7 mouse cellular contexts compared by ENCODE assay signal in genomic region chr5:34168950-34169891, GRCm38 (mm10). TPM values are rescaled to one million over a fixed set of nuclear protein-coding genes. Genes with fewer than 3 reads are reported as not detected.
DNase-seq lines count a peak whose midpoint lies in the region; ATAC-seq and TF ChIP-seq lines count a peak whose summit lies in the region.

Poln (minus strand) TSS chr5:34169448.
Haus3 (minus strand) TSS chr5:34169527.

- peak; percentile 99 for ATAC-seq in intestine, postnatal 0 days
- ATAC-seq in midbrain, embryonic 12.5 days (ENCODE audit: low FRiP score, low read depth): peak; percentile 100

- peak within 1 kb of the TSS; percentile 70 for H3K4me2 ChIP-seq in intestine, postnatal 0 days (replicated peaks; ENCODE audit: low read depth)
- H3K4me2 ChIP-seq in midbrain, embryonic 12.5 days (replicated peaks): peak within 1 kb of the TSS; percentile 64

- H3K27me3 ChIP-seq in embryonic facial prominence, embryonic 10.5 days (replicated peaks; ENCODE audit: low read depth, poor library complexity, severe bottlenecking): no peaks in the 10 kb centered on the region
- H3K27me3 ChIP-seq in intestine, postnatal 0 days (replicated peaks; ENCODE audit: control insufficient read depth, insufficient read depth, low read length): no peaks in the 10 kb centered on the region
- H3K27me3 ChIP-seq in midbrain, embryonic 12.5 days: no peaks in the 10 kb centered on the region
- no peaks in the 10 kb centered on the region for H3K27me3 ChIP-seq in small intestine, adult 2 months (ENCODE audit: control insufficient read depth, insufficient read depth, low read length)

- H3K27ac ChIP-seq in embryonic facial prominence, embryonic 10.5 days (replicated peaks): peak within 1 kb of the TSS; percentile 91
- peak within 1 kb of the TSS; percentile 78 for H3K27ac ChIP-seq in intestine, postnatal 0 days (ENCODE audit: low read depth, low read length)
- peak within 1 kb of the TSS; percentile 93 for H3K27ac ChIP-seq in midbrain, embryonic 12.5 days (replicated peaks)
- H3K27ac ChIP-seq in small intestine, adult 2 months (ENCODE audit: insufficient read depth, low read depth, low read length): peak within 1 kb of the TSS; percentile 81

- H3K36me3 ChIP-seq in embryonic facial prominence, embryonic 10.5 days (replicated peaks): peaks cover 31% of the 10 kb centered on the region
- peaks cover 10% of the 10 kb centered on the region; the same call in 1 of the 2 replicates for H3K36me3 ChIP-seq in intestine, postnatal 0 days (ENCODE audit: control insufficient read depth, insufficient read depth)
- H3K36me3 ChIP-seq in midbrain, embryonic 12.5 days: peaks cover 15% of the 10 kb centered on the region; the same call in 1 of the 2 replicates
- H3K36me3 ChIP-seq in small intestine, adult 2 months (ENCODE audit: control insufficient read depth, insufficient read depth, low read length): peaks cover 6% of the 10 kb centered on the region; the same call in 1 of the 2 replicates

- intact Hi-C loops in left cerebral cortex, postnatal 4 days (cut with DNase I): loop anchor here (10.0 kb wide), 1 partner anchor 174 kb away; the partner anchor contains the start of gene Nat8l

- H3K9ac ChIP-seq in intestine, postnatal 0 days (ENCODE audit: low read depth, low read length): peak within 1 kb of the TSS; percentile 75
- peak within 1 kb of the TSS; percentile 79 for H3K9ac ChIP-seq in midbrain, embryonic 12.5 days (replicated peaks)

- TF ChIP-seq CTCF in intestine, postnatal 0 days (IDR thresholded peaks at IDR 0.05; ENCODE audit: low read depth): peak; percentile 50
- TF ChIP-seq CTCF in small intestine, adult 2 months (IDR thresholded peaks at IDR 0.05; ENCODE audit: extremely low read depth, insufficient read length, insufficient replicate concordance, low read depth, low read length): peak; percentile 15; the same call in 1 of the 2 replicates

- TF ChIP-seq POLR2A in small intestine, adult 2 months (IDR thresholded peaks at IDR 0.05; ENCODE audit: low read depth, low read length): peak; percentile 69

- peak within 1 kb of the TSS; percentile 82 for H3K4me3 ChIP-seq in embryonic facial prominence, embryonic 10.5 days
- H3K4me3 ChIP-seq in intestine, postnatal 0 days (ENCODE audit: low read depth, low read length): peak within 1 kb of the TSS; percentile 77
- H3K4me3 ChIP-seq in midbrain, embryonic 12.5 days: peak within 1 kb of the TSS; percentile 67
- H3K4me3 ChIP-seq in small intestine, adult 2 months (ENCODE audit: low read depth, low read length): peak within 1 kb of the TSS; percentile 95

- peaks cover 28% of the 10 kb centered on the region for H3K4me1 ChIP-seq in embryonic facial prominence, embryonic 10.5 days
- no peaks in the 10 kb centered on the region; the same call in 1 of the 2 replicates for H3K4me1 ChIP-seq in intestine, postnatal 0 days (replicated peaks; ENCODE audit: control insufficient read depth, insufficient read depth, low read length)
- H3K4me1 ChIP-seq in midbrain, embryonic 12.5 days: peaks cover 21% of the 10 kb centered on the region
- H3K4me1 ChIP-seq in small intestine, adult 2 months (ENCODE audit: control insufficient read depth, insufficient read depth, insufficient read length, low read length): no peaks in the 10 kb centered on the region

- H3K9me3 ChIP-seq in embryonic facial prominence, embryonic 10.5 days: no peaks in the 10 kb centered on the region
- H3K9me3 ChIP-seq in intestine, postnatal 0 days (ENCODE audit: control insufficient read depth): no peaks in the 10 kb centered on the region
- no peaks in the 10 kb centered on the region for H3K9me3 ChIP-seq in midbrain, embryonic 12.5 days

- DNase-seq in adrenal gland, postnatal 10 days: peak; percentile 98
- DNase-seq in embryonic facial prominence, embryonic 10.5 days (ENCODE audit: low spot score): peak; percentile 99
- peak; percentile 68 for DNase-seq in gonadal fat pad, adult 2 months (ENCODE audit: low read depth)
- DNase-seq in left cerebral cortex, postnatal 4 days: peak; percentile 99

- under 1% methylated on average over 57 of the region's 57 CpGs for WGBS in embryonic facial prominence, embryonic 10.5 days
- WGBS in intestine, postnatal 0 days: under 1% methylated on average over 57 of the region's 57 CpGs
- WGBS in midbrain, embryonic 12.5 days: under 1% methylated on average over 57 of the region's 57 CpGs
- under 1% methylated on average over 57 of the region's 57 CpGs for WGBS in small intestine, adult 2 months

RNA-seq across cellular contexts. Expression of gene Poln, which starts in this region (rescaled TPM):
- total RNA-seq in adrenal gland, postnatal 10 days (2021): 10 to 100 TPM; 37.3 to 40.0 TPM
- polyA plus RNA-seq in embryonic facial prominence, embryonic 10.5 days (2016; fragmentation: Nextera tagmentation; extraction: Ambion mirVana): 0.67 and 0.69 TPM in 2 replicates
- polyA plus RNA-seq in gonadal fat pad, adult 2 months (2012; rRNA removed): 6.0 and 20.3 TPM in 2 replicates
- 0.41 TPM in 1 of 2 replicates, not detected in the other for polyA plus RNA-seq in intestine, postnatal 0 days (2015; fragmentation: Nextera tagmentation; extraction: Ambion mirVana)
- total RNA-seq in left cerebral cortex, postnatal 4 days (2021): 1 to 10 TPM in 1 of 2 experiments, under 1 TPM in 1; 0.68 to 1.7 TPM
- polyA plus RNA-seq in midbrain, embryonic 12.5 days (2016; fragmentation: Nextera tagmentation; extraction: Ambion mirVana): 0.51 and 1.3 TPM in 2 replicates
- not detected in 2 replicates for polyA plus RNA-seq in small intestine, adult 2 months (2012; rRNA removed)

RNA-seq across cellular contexts. Expression of gene Haus3, which starts in this region (rescaled TPM):
- 1 to 10 TPM; 9.3 to 9.8 TPM for total RNA-seq in adrenal gland, postnatal 10 days (2021)
- polyA plus RNA-seq in embryonic facial prominence, embryonic 10.5 days (2016; fragmentation: Nextera tagmentation; extraction: Ambion mirVana): 53.0 and 60.0 TPM in 2 replicates
- 1.1 and 1.5 TPM in 2 replicates for polyA plus RNA-seq in gonadal fat pad, adult 2 months (2012; rRNA removed)
- 9.6 and 10.1 TPM in 2 replicates for polyA plus RNA-seq in intestine, postnatal 0 days (2015; fragmentation: Nextera tagmentation; extraction: Ambion mirVana)
- total RNA-seq in left cerebral cortex, postnatal 4 days (2021): 1 to 10 TPM; 5.8 to 7.4 TPM
- 37.0 and 41.8 TPM in 2 replicates for polyA plus RNA-seq in midbrain, embryonic 12.5 days (2016; fragmentation: Nextera tagmentation; extraction: Ambion mirVana)
- 0.09 TPM in 1 of 2 replicates, not detected in the other for polyA plus RNA-seq in small intestine, adult 2 months (2012; rRNA removed)

Comparison
In these comparisons a context has a peak if more than half of its experiments do, and no peak if none do; other contexts are left out.
1. Peak in every context shown above with its lines: DNase-seq, ATAC-seq, H3K4me3 ChIP-seq and H3K27ac ChIP-seq.
2. RNA of gene Poln (total RNA-seq): 37.3 to 40.0 TPM in adrenal gland, postnatal 10 days; 0.68 to 1.7 TPM in left cerebral cortex, postnatal 4 days; every median in the first group is over 10 times any median in the second.